Mouse (Mus musculus) C2C12 (cell line): ENCODE data around the gene Artn. TPM values are rescaled to one million over a fixed set of nuclear protein-coding genes. Genes with fewer than 3 reads are reported as not detected.

Experiments
- H3K27me3 ChIP-seq: one replicate; pipeline ENCODE4 v1.6.1; 2011; ENCODE audit not compliant: control insufficient read depth, insufficient read depth, insufficient read length
- H3K36me3 ChIP-seq: one replicate; pipeline ENCODE4 v1.6.1; 2011; ENCODE audit not compliant: control insufficient read depth, insufficient read depth
- H3K4me3 ChIP-seq: one replicate; pipeline ENCODE4 v1.5.1; 2011; ENCODE audit warnings: mild to moderate bottlenecking, control low read depth; ENCODE audit not compliant: poor library complexity, insufficient read depth, severe bottlenecking
- H3K79me2 ChIP-seq: one replicate; pipeline ENCODE4 v1.6.1; 2011; ENCODE audit not compliant: control insufficient read depth, insufficient read depth
- H3K79me3 ChIP-seq: one replicate; pipeline ENCODE4 v1.6.1; 2011; ENCODE audit warnings: low read depth, control low read depth
- H3ac ChIP-seq: one replicate; pipeline ENCODE3; 2011; ENCODE audit warnings: low read depth; ENCODE audit not compliant: control insufficient read depth, insufficient read length
- CEBPB ChIP-seq: IDR thresholded peaks from one replicate; pipeline ENCODE4 v1.6.1; 2011; ENCODE audit warnings: low read depth, mild to moderate bottlenecking, control low read depth, moderate library complexity
- CTCF ChIP-seq: IDR thresholded peaks from one replicate; pipeline ENCODE4 v1.5.1; 2011; ENCODE audit not compliant: control insufficient read depth, insufficient read depth, insufficient read length
- FOSL1 ChIP-seq: IDR thresholded peaks from one replicate; pipeline ENCODE4 v1.8.0; 2011; ENCODE audit warnings: mild to moderate bottlenecking, low read length; ENCODE audit not compliant: poor library complexity, insufficient read depth, severe bottlenecking
- MAX ChIP-seq: IDR thresholded peaks from one replicate; pipeline ENCODE4 v1.6.1; 2011; ENCODE audit warnings: mild to moderate bottlenecking, control low read depth
- MYOD1 ChIP-seq: IDR thresholded peaks from one replicate; pipeline ENCODE4 v1.6.1; 2011; ENCODE audit warnings: low read depth; ENCODE audit not compliant: control insufficient read depth, insufficient read length
- MYOG ChIP-seq: IDR thresholded peaks from one replicate; pipeline ENCODE4 v1.6.1; 2011; ENCODE audit not compliant: control insufficient read depth, insufficient read length; ENCODE audit errors: extremely low read depth
- USF1 ChIP-seq: IDR thresholded peaks from one replicate; pipeline ENCODE4 v1.6.1; 2011; ENCODE audit warnings: low read depth, mild to moderate bottlenecking, control low read depth, moderate library complexity
- long read RNA-seq, 2 experiments: library from polyadenylated mRNA; unstranded; transcript quantifications; one replicate each; pipeline ENCODE4 v2.0.0; 2019 to 2020
- polyA plus RNA-seq: library from polyadenylated mRNA; unstranded; fragments of >200 nt; fragmentation: generic; extraction: Trizol; gene quantifications from one replicate; pipeline ENCODE4 v1.2.1, GENCODE M21; 2012; ENCODE audit warnings: missing spikeins

Gene Artn
- polyA plus RNA-seq = 2.6 TPM
- long read RNA-seq, experiment 1, partial matches to known transcripts = 0 of 1 reads
- long read RNA-seq, experiment 1, other reads (novel, unspliced or antisense) = 1 of 1 reads
- long read RNA-seq, experiment 2, partial matches to known transcripts = 2 of 8 reads
- long read RNA-seq, experiment 2, other reads (novel, unspliced or antisense) = 5 of 8 reads

- no peaks in the 10 kb centered on the region for H3K36me3 ChIP-seq
- peak within 1 kb of the TSS; percentile 18 for H3K4me3 ChIP-seq
- TF ChIP-seq MAX (no peak), FOSL1 (no peak), CTCF (no peak), CEBPB (no peak), MYOG (no peak), USF1 (no peak), MYOD1 (no peak)
- H3ac ChIP-seq = peak within 1 kb of the TSS; percentile 76
- no peaks in the 10 kb centered on the region for H3K79me2 ChIP-seq
- H3K79me3 ChIP-seq = no peaks in the 10 kb centered on the region
- no peaks in the 10 kb centered on the region for H3K27me3 ChIP-seq
Observed at GRCm38 (mm10) chr4:117929391-117929881, at the start of gene Artn. Gene Artn (minus strand): TSS chr4:117929763.

- TF ChIP-seq MAX (no peak), MYOD1 (no peak), CEBPB (no peak), USF1 (no peak), FOSL1 (no peak), MYOG (no peak), CTCF (no peak)
- Histone ChIP-seq H3K79me2 (no peaks in the 10 kb centered on the region), H3K36me3 (no peaks in the 10 kb centered on the region), H3K4me3 (no peak overlapping the region), H3K79me3 (no peaks in the 10 kb centered on the region), H3K27me3 (no peaks in the 10 kb centered on the region), H3ac (no peak overlapping the region)
Observed at GRCm38 (mm10) chr4:117979181-117979580, 49.6 kb upstream of the Artn start.

- TF ChIP-seq CEBPB = no peak
- TF ChIP-seq FOSL1 = no peak
- no peak for TF ChIP-seq MAX
- no peak for TF ChIP-seq MYOG
- TF ChIP-seq CTCF = no peak
- no peak for TF ChIP-seq MYOD1
- no peak for TF ChIP-seq USF1
Observed at GRCm38 (mm10) chr4:117978282-117978681, 48.7 kb upstream of the Artn start.

GRCm38 (mm10) chr4:117977841-117978240 is 48.3 kb upstream of the Artn start:
- Histone ChIP-seq H3K4me3 (no peak overlapping the region), H3K79me3 (no peaks in the 10 kb centered on the region), H3ac (peak overlapping the region; percentile 9), H3K79me2 (no peaks in the 10 kb centered on the region), H3K36me3 (no peaks in the 10 kb centered on the region), H3K27me3 (no peaks in the 10 kb centered on the region)
- TF ChIP-seq FOSL1 (no peak), MYOG (no peak), MYOD1 (no peak), CTCF (no peak)

More at GRCm38 (mm10) chr4:117978282-117978681, 48.7 kb upstream of the Artn start:
- H3K79me2 ChIP-seq = no peaks in the 10 kb centered on the region
- H3K27me3 ChIP-seq = no peaks in the 10 kb centered on the region
- no peaks in the 10 kb centered on the region for H3K79me3 ChIP-seq
- H3K36me3 ChIP-seq = no peaks in the 10 kb centered on the region
- no peak overlapping the region for H3ac ChIP-seq
- H3K4me3 ChIP-seq = no peak overlapping the region

GRCm38 (mm10) chr4:117977371-117977770 is 47.8 kb upstream of the Artn start:
- no peak overlapping the region for H3K4me3 ChIP-seq
- H3ac ChIP-seq = no peak overlapping the region
- TF ChIP-seq MAX (no peak), MYOG (no peak), CEBPB (no peak), MYOD1 (no peak), CTCF (no peak)
- H3K79me2 ChIP-seq = no peaks in the 10 kb centered on the region
- no peaks in the 10 kb centered on the region for H3K27me3 ChIP-seq
- no peaks in the 10 kb centered on the region for H3K36me3 ChIP-seq
- no peaks in the 10 kb centered on the region for H3K79me3 ChIP-seq
